Mouse (Mus musculus): ENCODE measurements around the gene Tmed4. TPM values are rescaled to one million over a fixed set of nuclear protein-coding genes. Genes with fewer than 3 reads are reported as not detected.

Gene Tmed4
- 135 and 144 TPM in 2 replicates for polyA plus RNA-seq (2014; fragmentation: Nextera tagmentation; extraction: Ambion mirVana)

DNA sequence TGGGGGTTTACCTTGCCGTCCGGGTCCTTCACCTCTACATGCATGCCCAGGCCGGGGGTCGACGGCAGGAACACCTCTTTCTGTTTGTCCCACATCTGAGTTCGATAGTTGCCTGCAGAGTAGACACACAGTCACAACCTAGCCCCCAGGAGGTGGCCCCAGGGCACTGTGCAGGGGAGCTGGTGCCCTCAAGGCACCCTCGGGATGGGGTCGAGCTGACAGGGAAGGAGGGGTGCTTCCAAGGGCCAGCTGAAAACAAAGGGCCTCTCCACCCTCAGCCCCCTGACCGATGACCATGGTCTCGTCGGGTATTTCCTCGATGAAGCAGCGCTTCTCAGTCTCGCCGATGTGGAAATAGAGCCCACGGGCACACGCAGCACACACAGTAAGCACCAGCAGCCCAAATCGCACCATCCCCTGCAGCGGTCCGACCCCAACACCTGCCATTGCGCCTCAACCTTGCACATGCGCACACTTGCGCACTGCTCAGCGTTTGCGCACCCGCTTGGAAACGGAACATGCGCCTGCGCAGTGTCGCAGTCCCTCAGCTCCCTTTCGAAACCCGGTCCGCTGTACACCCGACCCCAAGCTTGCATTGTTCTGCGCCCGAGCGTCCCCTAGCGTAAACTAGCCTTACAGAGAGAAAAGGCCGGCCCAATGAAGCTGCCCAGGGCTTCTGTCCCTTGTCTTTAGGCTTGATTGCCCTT is at the start of gene Tmed4:
Tmed4 (minus strand) TSS at position 484 of the 707 bp plus-strand sequence.
- ATAC-seq (replicated peaks; ENCODE audit: low FRiP score) (peak; percentile 98), DNase-seq (ENCODE audit: low spot score) (peak; percentile 98)
- H3K27ac ChIP-seq (ENCODE audit: low read depth, low read length) = peak within 1 kb of the TSS; percentile 70
- WGBS = under 1% methylated on average over 39 of the region's 39 CpGs
- H3K9me3 ChIP-seq (ENCODE audit: control insufficient read depth, low read length) = no peaks in the 10 kb centered on the region
- H3K36me3 ChIP-seq (ENCODE audit: control insufficient read depth, insufficient read depth, low read length) = peaks cover 5% of the 10 kb centered on the region; the same call in 1 of the 2 replicates
- peak within 1 kb of the TSS; percentile 78 for H3K4me3 ChIP-seq (ENCODE audit: low read depth, low read length)
- no peaks in the 10 kb centered on the region for H3K27me3 ChIP-seq (ENCODE audit: control insufficient read depth, insufficient read depth, low read length)
- peak within 1 kb of the TSS; percentile 90 for H3K4me2 ChIP-seq (ENCODE audit: low read depth, low read length, severe bottlenecking)
- H3K4me1 ChIP-seq (replicated peaks; ENCODE audit: control insufficient read depth, insufficient read depth, low read length) = peaks cover 8% of the 10 kb centered on the region; the same call in 1 of the 2 replicates
- peak within 1 kb of the TSS; percentile 91 for H3K9ac ChIP-seq (ENCODE audit: low read length)

DNA sequence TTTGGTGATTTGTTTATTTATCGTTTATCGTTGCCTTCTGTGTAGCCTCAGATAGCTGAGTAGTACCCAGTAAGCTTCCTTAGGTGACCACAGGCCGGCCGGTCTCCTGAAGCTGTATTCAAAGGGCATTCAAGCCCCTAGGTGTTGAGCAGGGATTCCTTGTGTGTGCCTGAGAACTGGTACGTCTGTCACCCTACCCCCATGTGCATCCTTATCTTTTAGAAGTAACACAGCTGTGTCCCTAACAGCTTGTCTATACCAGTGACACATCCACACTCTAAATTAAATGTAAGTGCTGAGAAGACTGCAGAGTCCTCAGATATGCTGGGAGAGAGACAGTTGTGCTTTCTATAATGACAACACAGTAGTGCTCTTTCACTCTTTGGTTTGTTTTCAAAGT is 48.7 kb upstream of the Tmed4 start:
- Histone ChIP-seq H3K4me1 (replicated peaks; ENCODE audit: control insufficient read depth, insufficient read depth, low read length) (no peaks in the 10 kb centered on the region), H3K4me3 (ENCODE audit: low read depth, low read length) (no peak overlapping the region), H3K27me3 (ENCODE audit: control insufficient read depth, insufficient read depth, low read length) (no peaks in the 10 kb centered on the region), H3K9me3 (ENCODE audit: control insufficient read depth, low read length) (no peaks in the 10 kb centered on the region), H3K4me2 (ENCODE audit: low read depth, low read length, severe bottlenecking) (no peak overlapping the region), H3K27ac (ENCODE audit: low read depth, low read length) (no peak overlapping the region), H3K9ac (ENCODE audit: low read length) (no peak overlapping the region), H3K36me3 (ENCODE audit: control insufficient read depth, insufficient read depth, low read length) (no peaks in the 10 kb centered on the region)
- ATAC-seq (replicated peaks; ENCODE audit: low FRiP score) = no peak
- WGBS = 92% methylated on average over 5 of the region's 5 CpGs
- no peak for DNase-seq (ENCODE audit: low spot score)

DNA sequence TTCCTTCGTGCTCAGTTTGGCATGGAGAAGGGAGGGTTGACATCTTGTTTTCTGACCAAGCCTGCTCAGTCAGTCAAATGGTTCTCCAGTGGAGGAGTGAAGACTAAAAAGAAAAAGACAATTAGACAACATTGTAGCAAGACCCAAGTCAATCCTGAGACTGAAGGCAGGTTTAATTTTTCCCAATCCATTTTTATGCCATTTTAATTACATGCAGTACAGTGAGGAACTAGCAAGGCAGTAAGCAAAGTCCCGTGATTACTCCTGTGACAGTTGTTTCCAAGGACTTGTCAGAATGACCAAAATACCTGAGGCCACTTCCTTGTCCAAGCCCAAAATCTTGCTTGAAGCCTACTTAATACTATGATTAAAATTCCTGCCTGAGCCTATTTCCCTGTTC is 47.4 kb upstream of the Tmed4 start:
- ATAC-seq (replicated peaks; ENCODE audit: low FRiP score) (no peak), DNase-seq (ENCODE audit: low spot score) (no peak)
- no peak overlapping the region for H3K9ac ChIP-seq (ENCODE audit: low read length)
- no peaks in the 10 kb centered on the region for H3K27me3 ChIP-seq (ENCODE audit: control insufficient read depth, insufficient read depth, low read length)
- H3K9me3 ChIP-seq (ENCODE audit: control insufficient read depth, low read length) = no peaks in the 10 kb centered on the region
- H3K4me2 ChIP-seq (ENCODE audit: low read depth, low read length, severe bottlenecking) = no peak overlapping the region
- no peaks in the 10 kb centered on the region; the same call in 1 of the 2 replicates for H3K36me3 ChIP-seq (ENCODE audit: control insufficient read depth, insufficient read depth, low read length)
- no peak overlapping the region for H3K27ac ChIP-seq (ENCODE audit: low read depth, low read length)
- H3K4me3 ChIP-seq (ENCODE audit: low read depth, low read length) = no peak overlapping the region
- 94% methylated on average over 2 of the region's 2 CpGs for WGBS
- H3K4me1 ChIP-seq (replicated peaks; ENCODE audit: control insufficient read depth, insufficient read depth, low read length) = no peaks in the 10 kb centered on the region

DNA sequence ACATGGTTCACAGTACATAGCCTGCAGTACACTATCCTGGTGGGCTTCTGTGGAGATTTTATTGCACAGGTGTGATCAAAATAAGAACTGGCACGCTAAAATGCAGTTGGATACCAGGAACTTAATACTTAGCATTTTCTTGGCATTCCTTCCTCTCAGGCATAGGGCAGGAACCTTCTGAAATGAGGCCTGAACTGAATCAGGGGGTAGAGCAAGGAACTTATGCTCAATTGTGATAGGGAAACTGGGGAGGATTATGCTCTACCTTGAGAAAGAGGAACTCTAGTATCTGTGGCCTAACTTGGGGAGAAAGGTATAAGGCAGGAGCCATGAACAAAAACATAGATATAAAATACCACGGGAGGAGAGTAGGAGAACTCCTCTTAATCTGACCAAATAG is 44.7 kb upstream of the Tmed4 start:
- WGBS = 85% methylated on average over 2 of the region's 2 CpGs
- H3K4me2 ChIP-seq (ENCODE audit: low read depth, low read length, severe bottlenecking) = no peak overlapping the region
- no peaks in the 10 kb centered on the region for H3K27me3 ChIP-seq (ENCODE audit: control insufficient read depth, insufficient read depth, low read length)
- H3K27ac ChIP-seq (ENCODE audit: low read depth, low read length) = no peak overlapping the region
- H3K9me3 ChIP-seq (ENCODE audit: control insufficient read depth, low read length) = no peaks in the 10 kb centered on the region
- no peaks in the 10 kb centered on the region; the same call in 1 of the 2 replicates for H3K36me3 ChIP-seq (ENCODE audit: control insufficient read depth, insufficient read depth, low read length)
- no peaks in the 10 kb centered on the region for H3K4me1 ChIP-seq (replicated peaks; ENCODE audit: control insufficient read depth, insufficient read depth, low read length)
- DNase-seq (ENCODE audit: low spot score) = no peak
- H3K9ac ChIP-seq (ENCODE audit: low read length) = no peak overlapping the region
- ATAC-seq (replicated peaks; ENCODE audit: low FRiP score) = no peak
- no peak overlapping the region for H3K4me3 ChIP-seq (ENCODE audit: low read depth, low read length)

DNA sequence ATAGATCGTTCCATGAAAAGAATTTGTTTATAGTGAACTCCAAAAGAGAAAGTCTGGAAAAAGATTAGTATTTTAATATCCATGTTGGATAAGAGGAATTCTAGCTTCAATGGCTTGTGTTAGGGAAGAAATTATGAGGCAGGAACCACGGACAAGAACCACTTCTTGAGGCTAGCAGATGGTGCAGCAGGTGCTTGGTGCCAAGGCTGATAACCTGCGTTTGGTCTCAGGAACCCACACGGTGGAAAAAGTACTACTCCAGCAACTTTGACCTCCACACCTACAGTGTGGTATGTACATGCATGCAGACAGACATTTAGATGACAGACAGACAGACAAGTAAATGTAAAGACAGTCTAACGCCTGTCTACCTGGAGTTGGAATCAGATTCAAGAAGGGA is 43.9 kb upstream of the Tmed4 start:
- ATAC-seq (replicated peaks; ENCODE audit: low FRiP score) = no peak
- 92% methylated on average over 5 of the region's 5 CpGs for WGBS
- H3K36me3 ChIP-seq (ENCODE audit: control insufficient read depth, insufficient read depth, low read length) = no peaks in the 10 kb centered on the region; the same call in 1 of the 2 replicates

GRCm38 (mm10) chr11:6316821-6317220 is 42.2 kb upstream of the Tmed4 start:
- 88% methylated on average over 11 of the region's 11 CpGs for WGBS
- H3K4me2 ChIP-seq (ENCODE audit: low read depth, low read length, severe bottlenecking) = no peak overlapping the region
- H3K27ac ChIP-seq (ENCODE audit: low read depth, low read length) = no peak overlapping the region
- H3K4me3 ChIP-seq (ENCODE audit: low read depth, low read length) = no peak overlapping the region
- no peaks in the 10 kb centered on the region; the same call in 1 of the 2 replicates for H3K36me3 ChIP-seq (ENCODE audit: control insufficient read depth, insufficient read depth, low read length)
- H3K4me1 ChIP-seq (replicated peaks; ENCODE audit: control insufficient read depth, insufficient read depth, low read length) = no peaks in the 10 kb centered on the region
- DNase-seq (ENCODE audit: low spot score) (no peak), ATAC-seq (replicated peaks; ENCODE audit: low FRiP score) (no peak)
- no peak overlapping the region for H3K9ac ChIP-seq (ENCODE audit: low read length)
- no peaks in the 10 kb centered on the region for H3K27me3 ChIP-seq (ENCODE audit: control insufficient read depth, insufficient read depth, low read length)
- no peaks in the 10 kb centered on the region for H3K9me3 ChIP-seq (ENCODE audit: control insufficient read depth, low read length)

More for the DNA sequence above, 43.9 kb upstream of the Tmed4 start:
- Histone ChIP-seq H3K27ac (ENCODE audit: low read depth, low read length) (no peak overlapping the region), H3K27me3 (ENCODE audit: control insufficient read depth, insufficient read depth, low read length) (no peaks in the 10 kb centered on the region), H3K4me2 (ENCODE audit: low read depth, low read length, severe bottlenecking) (no peak overlapping the region), H3K9ac (ENCODE audit: low read length) (no peak overlapping the region), H3K9me3 (ENCODE audit: control insufficient read depth, low read length) (no peaks in the 10 kb centered on the region), H3K4me1 (replicated peaks; ENCODE audit: control insufficient read depth, insufficient read depth, low read length) (no peaks in the 10 kb centered on the region), H3K4me3 (ENCODE audit: low read depth, low read length) (no peak overlapping the region)
- DNase-seq (ENCODE audit: low spot score) = no peak

DNA sequence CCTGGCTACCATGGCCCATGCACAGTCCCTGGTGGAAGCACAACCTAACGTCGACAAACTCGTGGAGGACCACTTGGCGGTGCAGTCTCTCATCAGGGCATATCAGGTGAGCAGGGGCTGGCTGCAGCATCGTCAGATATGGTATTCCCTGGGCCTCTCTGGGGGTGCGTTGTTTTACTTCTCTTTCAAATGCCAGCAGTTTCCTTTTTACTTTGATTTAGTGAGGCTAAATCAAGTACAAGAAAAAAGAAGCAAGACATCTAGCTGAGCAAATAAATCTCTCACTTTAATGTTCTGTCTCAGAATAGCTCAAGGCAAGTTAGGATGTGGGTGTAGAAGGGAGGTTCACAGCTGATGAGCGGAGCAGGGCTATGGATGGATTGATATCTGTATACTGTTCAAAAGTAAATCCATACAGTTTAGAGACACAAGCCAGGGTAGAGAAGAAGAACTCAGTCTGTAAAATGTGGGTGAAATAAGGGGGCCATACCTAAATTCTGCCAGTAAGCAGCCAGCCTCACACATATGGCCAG is 39.3 kb upstream of the Tmed4 start:
- no peak overlapping the region for H3K4me3 ChIP-seq (ENCODE audit: low read depth, low read length)
- no peak overlapping the region for H3K4me2 ChIP-seq (ENCODE audit: low read depth, low read length, severe bottlenecking)
- no peaks in the 10 kb centered on the region for H3K4me1 ChIP-seq (replicated peaks; ENCODE audit: control insufficient read depth, insufficient read depth, low read length)
- H3K27me3 ChIP-seq (ENCODE audit: control insufficient read depth, insufficient read depth, low read length) = no peaks in the 10 kb centered on the region
- WGBS = 93% methylated on average over 7 of the region's 7 CpGs
- no peaks in the 10 kb centered on the region; the same call in 1 of the 2 replicates for H3K36me3 ChIP-seq (ENCODE audit: control insufficient read depth, insufficient read depth, low read length)
- DNase-seq (ENCODE audit: low spot score) (no peak), ATAC-seq (replicated peaks; ENCODE audit: low FRiP score) (no peak)
- no peaks in the 10 kb centered on the region for H3K9me3 ChIP-seq (ENCODE audit: control insufficient read depth, low read length)
- H3K9ac ChIP-seq (ENCODE audit: low read length) = no peak overlapping the region
- H3K27ac ChIP-seq (ENCODE audit: low read depth, low read length) = no peak overlapping the region

GRCm38 (mm10) chr11:6308181-6308580 is 33.5 kb upstream of the Tmed4 start:
- H3K4me1 ChIP-seq (replicated peaks; ENCODE audit: control insufficient read depth, insufficient read depth, low read length) = no peaks in the 10 kb centered on the region
- WGBS = 95% methylated on average over 4 of the region's 4 CpGs
- DNase-seq (ENCODE audit: low spot score) (no peak), ATAC-seq (replicated peaks; ENCODE audit: low FRiP score) (no peak)
- no peak overlapping the region for H3K9ac ChIP-seq (ENCODE audit: low read length)
- H3K36me3 ChIP-seq (ENCODE audit: control insufficient read depth, insufficient read depth, low read length) = no peaks in the 10 kb centered on the region
- no peak overlapping the region for H3K27ac ChIP-seq (ENCODE audit: low read depth, low read length)
- H3K9me3 ChIP-seq (ENCODE audit: control insufficient read depth, low read length) = no peaks in the 10 kb centered on the region
- no peaks in the 10 kb centered on the region for H3K27me3 ChIP-seq (ENCODE audit: control insufficient read depth, insufficient read depth, low read length)
- H3K4me3 ChIP-seq (ENCODE audit: low read depth, low read length) = no peak overlapping the region
- H3K4me2 ChIP-seq (ENCODE audit: low read depth, low read length, severe bottlenecking) = no peak overlapping the region
